ENCODE assay signal across 8 mouse cellular contexts in genomic region chr8:104374864-104375846, GRCm38 (mm10). TPM values are rescaled to one million over a fixed set of nuclear protein-coding genes. Genes with fewer than 3 reads are reported as not detected.
DNase-seq lines count a peak whose midpoint lies in the region; ATAC-seq and TF ChIP-seq lines count a peak whose summit lies in the region.

No protein-coding gene starts in this region.

- DNase-seq in gastrocnemius, adult 2 months, result peak; percentile 70
- DNase-seq in gastrocnemius, postnatal 14 days, result no peak
- peak; percentile 87 for DNase-seq in stomach, postnatal 0 days (ENCODE audit: low spot score)
- no peak for DNase-seq in frontal cortex, postnatal 36 days (ENCODE audit: low spot score in 2 of 2)
- no peak for DNase-seq in left cerebral cortex, postnatal 25 days (ENCODE audit: low spot score in 2 of 2)

- 0 out of 2 replicates have a peak, but pooled peaks have one; percentile 36 for ATAC-seq in forebrain, embryonic 15.5 days (replicated peaks)
- ATAC-seq in intestine, embryonic 15.5 days, result peak; percentile 91
- ATAC-seq in liver, embryonic 15.5 days (ENCODE audit: insufficient read depth), result peak; percentile 63
- ATAC-seq in stomach, postnatal 0 days (ENCODE audit: low FRiP score, low TSS enrichment), result peak; percentile 87

- no peaks in the 10 kb centered on the region for H3K27me3 ChIP-seq in forebrain, embryonic 15.5 days
- no peaks in the 10 kb centered on the region for H3K27me3 ChIP-seq in intestine, embryonic 15.5 days (replicated peaks)
- no peaks in the 10 kb centered on the region for H3K27me3 ChIP-seq in liver, embryonic 15.5 days
- no peaks in the 10 kb centered on the region for H3K27me3 ChIP-seq in stomach, postnatal 0 days (ENCODE audit: control insufficient read depth, insufficient read depth, low read length)

- TF ChIP-seq CTCF in gastrocnemius, adult 2 months (IDR thresholded peaks at IDR 0.05), result no peak
- TF ChIP-seq CTCF in stomach, postnatal 0 days (IDR thresholded peaks at IDR 0.05; ENCODE audit: low read depth), result no peak

- no peak overlapping the region; the same call in 1 of the 2 replicates for H3K4me3 ChIP-seq in gastrocnemius, adult 2 months
- no peak overlapping the region for H3K4me3 ChIP-seq in forebrain, embryonic 15.5 days
- H3K4me3 ChIP-seq in intestine, embryonic 15.5 days (replicated peaks), result no peak overlapping the region
- no peak overlapping the region for H3K4me3 ChIP-seq in liver, embryonic 15.5 days (replicated peaks)
- H3K4me3 ChIP-seq in stomach, postnatal 0 days (ENCODE audit: low read depth, low read length), result no peak overlapping the region

- 33% methylated on average over 14 of the region's 14 CpGs for WGBS in forebrain, embryonic 15.5 days
- WGBS in intestine, embryonic 15.5 days, result 20% methylated on average over 14 of the region's 14 CpGs
- 52% methylated on average over 14 of the region's 14 CpGs for WGBS in liver, embryonic 15.5 days (ENCODE audit: insufficient replicate concordance)
- 22% methylated on average over 14 of the region's 14 CpGs for WGBS in stomach, postnatal 0 days

- intact Hi-C loops in gastrocnemius, adult 2 months (cut with DNase I), result no loop called here
- intact Hi-C loops in gastrocnemius, postnatal 14 days (cut with DNase I; ENCODE audit: low total_unique reads), result no loop called here
- intact Hi-C loops in left cerebral cortex, postnatal 25 days (cut with DNase I), result no loop called here

- peak overlapping the region; percentile 70 for H3K27ac ChIP-seq in gastrocnemius, adult 2 months
- H3K27ac ChIP-seq in forebrain, embryonic 15.5 days (replicated peaks), result peak overlapping the region; percentile 14
- peak overlapping the region; percentile 85 for H3K27ac ChIP-seq in intestine, embryonic 15.5 days
- H3K27ac ChIP-seq in liver, embryonic 15.5 days (replicated peaks), result peak overlapping the region; percentile 51; the same call in 1 of the 2 replicates
- H3K27ac ChIP-seq in stomach, postnatal 0 days (replicated peaks), result peak overlapping the region; percentile 90

- H3K9ac ChIP-seq in forebrain, embryonic 15.5 days (replicated peaks), result no peak overlapping the region
- H3K9ac ChIP-seq in intestine, embryonic 15.5 days, result peak overlapping the region; percentile 24; the same call in 1 of the 2 replicates
- H3K9ac ChIP-seq in liver, embryonic 15.5 days, result no peak overlapping the region
- H3K9ac ChIP-seq in stomach, postnatal 0 days (ENCODE audit: low read length), result peak overlapping the region; percentile 18; the same call in 1 of the 2 replicates

- H3K4me1 ChIP-seq in forebrain, embryonic 15.5 days, result peaks cover 23% of the 10 kb centered on the region
- H3K4me1 ChIP-seq in intestine, embryonic 15.5 days (replicated peaks), result peaks cover 25% of the 10 kb centered on the region
- peaks cover 5% of the 10 kb centered on the region; the same call in 1 of the 2 replicates for H3K4me1 ChIP-seq in liver, embryonic 15.5 days (replicated peaks)
- H3K4me1 ChIP-seq in stomach, postnatal 0 days (replicated peaks; ENCODE audit: control insufficient read depth, insufficient read depth), result peaks cover 10% of the 10 kb centered on the region

- TF ChIP-seq EP300 in stomach, postnatal 0 days (optimal IDR thresholded peaks at IDR 0.05), result peak; percentile 63

- no peaks in the 10 kb centered on the region for H3K36me3 ChIP-seq in forebrain, embryonic 15.5 days
- H3K36me3 ChIP-seq in intestine, embryonic 15.5 days, result no peaks in the 10 kb centered on the region
- no peaks in the 10 kb centered on the region for H3K36me3 ChIP-seq in liver, embryonic 15.5 days (replicated peaks)
- H3K36me3 ChIP-seq in stomach, postnatal 0 days (ENCODE audit: control insufficient read depth, insufficient read depth, low read length), result no peaks in the 10 kb centered on the region

- H3K9me3 ChIP-seq in forebrain, embryonic 15.5 days, result no peaks in the 10 kb centered on the region
- no peaks in the 10 kb centered on the region for H3K9me3 ChIP-seq in intestine, embryonic 15.5 days
- H3K9me3 ChIP-seq in liver, embryonic 15.5 days (replicated peaks), result no peaks in the 10 kb centered on the region
- no peaks in the 10 kb centered on the region for H3K9me3 ChIP-seq in stomach, postnatal 0 days (ENCODE audit: control insufficient read depth, low read length)

- no peak overlapping the region for H3K4me2 ChIP-seq in forebrain, embryonic 15.5 days (replicated peaks)
- peak overlapping the region; percentile 22 for H3K4me2 ChIP-seq in intestine, embryonic 15.5 days (replicated peaks)
- peak overlapping the region; percentile 20; the same call in 1 of the 2 replicates for H3K4me2 ChIP-seq in liver, embryonic 15.5 days
- H3K4me2 ChIP-seq in stomach, postnatal 0 days (replicated peaks; ENCODE audit: low read depth), result peak overlapping the region; percentile 9; the same call in 1 of the 2 replicates

RNA-seq across cellular contexts. Expression of gene Cmtm4, which starts 20.5 kb away (rescaled TPM):
- total RNA-seq in gastrocnemius, adult 2 months (2021), result 1 to 10 TPM; 3.9 to 5.7 TPM
- total RNA-seq in gastrocnemius, postnatal 14 days (2021), result 1 to 10 TPM; 4.7 to 4.8 TPM
- polyA plus RNA-seq in forebrain, embryonic 15.5 days (2015; fragmentation: Nextera tagmentation; extraction: Ambion mirVana), result 2.6 and 2.9 TPM in 2 replicates
- polyA plus RNA-seq in intestine, embryonic 15.5 days (2015; fragmentation: Nextera tagmentation; extraction: Ambion mirVana), result 6.3 and 6.9 TPM in 2 replicates
- polyA plus RNA-seq in liver, embryonic 15.5 days (2015; fragmentation: Nextera tagmentation; extraction: Ambion mirVana), result 0.38 and 0.64 TPM in 2 replicates
- 4.6 and 4.8 TPM in 2 replicates for polyA plus RNA-seq in stomach, postnatal 0 days (2015; fragmentation: Nextera tagmentation; extraction: Ambion mirVana)
- total RNA-seq in left cerebral cortex, postnatal 25 days (2021), result 10 to 100 TPM; 74.8 to 81.5 TPM

RNA-seq across cellular contexts. Expression of gene Cmtm3, which starts 35.9 kb away (rescaled TPM):
- 1 to 10 TPM; 3.5 to 8.5 TPM for total RNA-seq in gastrocnemius, adult 2 months (2021)
- 10 to 100 TPM; 15.2 to 21.7 TPM for total RNA-seq in gastrocnemius, postnatal 14 days (2021)
- 32.7 and 34.3 TPM in 2 replicates for polyA plus RNA-seq in forebrain, embryonic 15.5 days (2015; fragmentation: Nextera tagmentation; extraction: Ambion mirVana)
- 111 and 126 TPM in 2 replicates for polyA plus RNA-seq in intestine, embryonic 15.5 days (2015; fragmentation: Nextera tagmentation; extraction: Ambion mirVana)
- polyA plus RNA-seq in liver, embryonic 15.5 days (2015; fragmentation: Nextera tagmentation; extraction: Ambion mirVana), result 17.6 and 18.5 TPM in 2 replicates
- 48.4 and 52.1 TPM in 2 replicates for polyA plus RNA-seq in stomach, postnatal 0 days (2015; fragmentation: Nextera tagmentation; extraction: Ambion mirVana)
- 10 to 100 TPM in 1 of 2 experiments, 1 to 10 TPM in 1; 9.3 to 12.2 TPM for total RNA-seq in left cerebral cortex, postnatal 25 days (2021)

RNA-seq across cellular contexts. Expression of gene Cmtm2b, which starts 53.1 kb away (rescaled TPM):
- not detected for total RNA-seq in gastrocnemius, adult 2 months (2021)
- not detected for total RNA-seq in gastrocnemius, postnatal 14 days (2021)
- not detected in 2 replicates for polyA plus RNA-seq in forebrain, embryonic 15.5 days (2015; fragmentation: Nextera tagmentation; extraction: Ambion mirVana)
- not detected in 2 replicates for polyA plus RNA-seq in intestine, embryonic 15.5 days (2015; fragmentation: Nextera tagmentation; extraction: Ambion mirVana)
- polyA plus RNA-seq in liver, embryonic 15.5 days (2015; fragmentation: Nextera tagmentation; extraction: Ambion mirVana), result not detected in 2 replicates
- not detected in 2 replicates for polyA plus RNA-seq in stomach, postnatal 0 days (2015; fragmentation: Nextera tagmentation; extraction: Ambion mirVana)
- not detected for total RNA-seq in left cerebral cortex, postnatal 25 days (2021)

RNA-seq across cellular contexts. Expression of gene Gm11020, which starts 53.8 kb away (rescaled TPM):
- total RNA-seq in gastrocnemius, adult 2 months (2021), result not detected
- not detected for total RNA-seq in gastrocnemius, postnatal 14 days (2021)
- not detected in 2 replicates for polyA plus RNA-seq in forebrain, embryonic 15.5 days (2015; fragmentation: Nextera tagmentation; extraction: Ambion mirVana)
- polyA plus RNA-seq in intestine, embryonic 15.5 days (2015; fragmentation: Nextera tagmentation; extraction: Ambion mirVana), result not detected in 2 replicates
- polyA plus RNA-seq in liver, embryonic 15.5 days (2015; fragmentation: Nextera tagmentation; extraction: Ambion mirVana), result not detected in 2 replicates
- polyA plus RNA-seq in stomach, postnatal 0 days (2015; fragmentation: Nextera tagmentation; extraction: Ambion mirVana), result not detected in 2 replicates
- total RNA-seq in left cerebral cortex, postnatal 25 days (2021), result not detected

Comparison
In these comparisons a context has a peak if more than half of its experiments do, and no peak if none do; other contexts are left out.
1. DNase-seq: peak in gastrocnemius, adult 2 months (single experiment) and stomach, postnatal 0 days (single experiment); none in gastrocnemius, postnatal 14 days (single experiment), frontal cortex, postnatal 36 days (0 of 2) and left cerebral cortex, postnatal 25 days (0 of 2).
2. H3K27ac ChIP-seq: peak in every context shown above with its lines; median percentile 90 in stomach, postnatal 0 days; 85 in intestine, embryonic 15.5 days; 70 in gastrocnemius, adult 2 months; 51 in liver, embryonic 15.5 days; 14 in forebrain, embryonic 15.5 days.
3. ATAC-seq: peak in every context shown above with its lines; median percentile 91 in intestine, embryonic 15.5 days; 87 in stomach, postnatal 0 days; 63 in liver, embryonic 15.5 days; 36 in forebrain, embryonic 15.5 days.
4. H3K9ac ChIP-seq: peak in intestine, embryonic 15.5 days (single experiment) and stomach, postnatal 0 days (single experiment); none in forebrain, embryonic 15.5 days (single experiment) and liver, embryonic 15.5 days (single experiment).